Mouse (Mus musculus) left cerebral cortex, postnatal 25 days (tissue): ENCODE measurements around the gene Lars2. TPM values are rescaled to one million over a fixed set of nuclear protein-coding genes. Genes with fewer than 3 reads are reported as not detected.
"Not testable (repeated sequence)": the region's sequence is repeated elsewhere in the genome, so short reads cannot be mapped to it uniquely, and the experiment has no call there.

Experiments
- DNase-seq, 2 experiments: peaks; one replicate each; pipeline ENCODE4 v3.0.0; 2022; ENCODE audit warnings: low spot score in 2 of 2, mixed read lengths in 1 of 2
- intact Hi-C: fragments of 180-260 bp; cut with DNase I; formaldehyde crosslinking; loops from one replicate; pipeline ENCODE4 v1.15.1; 2025
- total RNA-seq, 2 experiments: library from RNA; stranded (reverse); gene quantifications; 2 replicates each; pipeline ENCODE4 v1.2.3; 2021

Lars2 gene
- total RNA-seq, 2 experiments from 2014 or later, result 35.7 to 54.0 TPM

DNA sequence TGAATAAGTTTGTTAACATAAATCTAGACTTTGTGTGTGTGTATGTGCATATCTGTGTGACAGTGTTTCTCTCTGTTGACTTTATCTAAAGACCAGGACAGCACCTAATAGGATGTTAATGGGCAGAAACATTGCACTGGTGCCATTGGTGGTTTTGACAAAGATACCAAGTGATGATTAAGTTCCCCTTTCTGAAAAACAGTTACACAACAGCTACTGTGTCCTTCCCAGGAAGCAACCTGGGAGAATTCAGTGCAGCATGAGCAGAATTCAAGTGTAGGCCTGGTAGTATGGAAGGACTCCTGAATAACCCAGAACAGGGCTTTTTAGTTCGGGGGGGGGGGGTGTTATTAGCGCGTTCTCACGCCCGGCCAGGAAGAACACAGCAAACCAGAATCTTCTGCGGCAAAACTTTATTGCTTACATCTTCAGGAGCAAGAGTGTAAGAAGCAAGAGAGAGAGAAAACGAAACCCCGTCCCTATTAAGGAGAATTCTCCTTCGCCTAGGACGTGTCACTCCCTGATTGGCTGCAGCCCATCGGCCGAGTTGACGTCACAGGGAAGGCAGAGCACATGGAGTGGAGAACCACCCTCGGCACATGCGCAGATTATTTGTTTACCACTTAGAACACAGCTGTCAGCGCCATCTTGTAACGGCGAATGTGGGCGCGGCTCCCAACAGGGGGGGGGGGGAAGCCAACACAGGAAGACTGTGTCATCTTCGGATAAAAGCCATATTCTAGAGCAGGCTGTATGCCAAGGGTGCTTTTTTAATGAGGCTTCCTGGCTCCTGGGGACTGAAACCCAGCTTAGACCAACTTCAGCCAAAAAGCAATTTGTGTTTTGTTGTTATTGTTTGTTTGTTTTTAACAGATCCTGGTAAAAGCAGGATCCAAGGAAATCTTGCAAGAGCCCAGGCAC, 21.6 kb downstream of the Lars2 start:
- DNase-seq, intact Hi-C loops: not testable (repeated sequence)

DNA sequence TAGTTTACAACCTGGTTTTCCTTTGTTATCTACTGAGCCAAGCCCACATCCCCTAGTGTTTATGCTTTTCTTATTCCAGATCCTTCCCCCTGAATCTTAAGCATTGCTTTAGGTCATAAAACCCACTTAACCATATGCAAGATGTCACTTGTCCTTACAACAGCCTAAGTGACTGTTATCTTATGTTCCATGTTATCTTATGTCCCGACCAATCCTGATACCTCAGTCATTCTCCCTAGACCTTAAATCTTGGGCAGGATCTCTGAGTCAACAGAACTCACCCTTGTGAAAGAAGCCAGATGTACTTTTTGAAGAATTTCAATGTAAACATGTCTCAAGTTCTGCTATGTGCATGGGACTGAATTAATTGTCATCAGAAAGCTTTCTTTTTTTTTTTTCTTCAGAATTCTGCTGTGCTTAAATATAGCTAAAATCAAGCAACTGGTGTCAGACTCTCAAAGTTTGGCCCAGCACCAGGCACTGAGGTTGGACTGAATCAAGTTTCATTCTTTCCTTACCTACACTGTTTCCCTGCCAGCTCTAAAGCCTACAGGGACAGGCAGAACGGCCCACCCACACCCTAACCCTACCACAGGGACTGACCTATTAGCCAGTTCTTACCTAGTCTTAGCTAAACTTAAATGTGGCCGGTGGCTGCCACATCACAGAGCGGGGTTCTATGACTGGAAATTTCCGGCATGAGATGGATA, 24.6 kb downstream of the Lars2 start:
- no peak for DNase-seq
- intact Hi-C loops, result no loop called here

DNA sequence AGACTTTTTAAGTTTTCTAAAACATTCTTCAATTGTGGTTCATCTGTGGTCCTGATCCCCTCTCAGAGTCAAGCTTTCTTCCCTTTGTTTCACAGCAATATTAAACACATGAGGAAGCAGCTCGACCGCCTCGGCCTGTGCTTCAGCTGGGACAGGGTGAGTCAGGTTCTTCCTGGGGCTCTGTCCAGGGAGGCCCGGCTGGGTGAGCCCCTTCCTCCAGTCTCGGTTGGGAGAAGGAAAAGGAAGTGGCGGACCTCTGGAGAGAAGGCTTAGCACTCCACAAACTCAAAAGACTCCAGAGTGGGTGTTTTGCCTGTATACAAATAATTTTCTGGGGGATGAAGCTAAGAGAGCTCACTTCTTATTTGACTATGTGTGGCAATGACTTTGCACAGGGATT, 28.1 kb downstream of the Lars2 start:
- intact Hi-C loops, result no loop called here
- no peak for DNase-seq

DNA sequence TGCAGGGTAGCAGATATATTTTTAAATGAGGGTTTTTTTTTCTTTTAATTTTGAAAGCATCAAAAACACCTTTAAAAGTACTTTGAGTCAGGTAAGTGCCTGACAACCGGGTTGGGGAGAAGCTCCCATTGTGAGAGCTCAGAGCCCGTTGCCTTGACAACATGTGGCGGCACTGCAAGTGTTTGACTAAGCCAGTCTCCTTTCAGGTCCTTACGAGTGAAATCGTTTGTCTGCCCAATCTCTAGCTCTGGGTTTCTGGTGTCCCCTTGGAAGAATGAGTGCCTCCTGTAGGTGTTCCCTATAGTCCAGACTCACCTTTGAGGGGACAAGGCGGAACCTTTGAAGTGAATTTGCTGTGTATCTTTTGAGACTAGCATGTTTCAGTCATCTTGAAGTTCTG, 31.0 kb downstream of the Lars2 start:
- intact Hi-C loops, result no loop called here
- DNase-seq, result no peak

DNA sequence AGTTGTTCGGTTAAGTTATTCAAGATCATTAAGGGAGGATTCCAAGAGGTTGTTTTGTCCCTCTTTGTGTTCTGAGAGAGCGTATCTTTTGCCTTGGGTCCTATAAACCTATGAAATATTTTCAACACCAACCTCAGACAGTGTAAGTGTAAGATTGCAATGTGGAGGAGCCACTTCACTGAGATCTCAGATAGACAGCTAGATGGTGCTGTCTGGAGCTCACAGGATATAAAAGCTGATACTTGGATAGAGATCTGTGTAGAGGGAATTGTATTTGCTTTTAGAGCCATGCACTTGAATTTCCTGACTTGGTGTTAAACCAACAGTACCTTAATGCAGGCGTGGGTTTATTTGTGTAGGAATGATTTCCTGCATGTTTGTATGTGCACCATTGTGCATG, 35.5 kb downstream of the Lars2 start:
- intact Hi-C loops, result no loop called here
- DNase-seq, result no peak

DNA sequence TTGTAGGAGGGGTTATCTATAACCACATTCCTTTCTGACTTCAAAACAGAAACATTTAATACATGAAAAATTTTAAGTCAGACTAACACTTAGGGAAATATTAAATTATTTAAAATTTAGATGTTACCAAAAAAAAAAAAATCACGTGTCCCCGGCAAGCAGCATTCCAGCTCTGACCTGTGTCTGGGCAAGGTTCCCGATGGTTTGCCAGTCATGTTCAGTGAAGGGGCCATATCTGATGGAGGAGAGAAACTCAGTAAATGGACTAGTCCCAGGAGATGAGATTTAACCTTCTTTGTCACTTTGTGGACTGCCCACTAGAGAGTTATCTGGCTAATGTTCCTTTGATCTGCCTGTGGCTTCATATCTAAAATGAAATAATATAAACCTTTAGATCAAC, 36.3 kb downstream of the Lars2 start:
- DNase-seq, result no peak
- intact Hi-C loops, result no loop called here

DNA sequence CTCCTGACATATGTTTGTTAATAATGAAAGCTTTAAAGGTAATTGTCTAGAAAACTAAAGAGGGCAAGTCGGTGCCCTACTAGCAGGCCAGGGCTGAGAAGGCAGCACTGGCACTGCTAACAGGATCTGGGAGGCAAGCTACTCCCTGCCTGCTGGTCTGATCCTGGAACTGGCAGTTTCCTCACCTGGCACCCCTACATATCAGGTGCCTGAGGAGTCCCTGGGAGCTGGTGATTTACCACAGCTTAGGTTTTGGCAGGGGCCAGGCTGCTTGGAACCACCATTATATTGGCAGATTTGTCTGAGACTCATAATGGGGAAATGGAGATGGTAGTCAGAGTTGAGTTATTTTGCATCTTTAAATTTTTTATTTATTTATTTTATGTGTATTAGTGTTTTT, 38.5 kb downstream of the Lars2 start:
- intact Hi-C loops, result no loop called here
- DNase-seq, result no peak

DNA sequence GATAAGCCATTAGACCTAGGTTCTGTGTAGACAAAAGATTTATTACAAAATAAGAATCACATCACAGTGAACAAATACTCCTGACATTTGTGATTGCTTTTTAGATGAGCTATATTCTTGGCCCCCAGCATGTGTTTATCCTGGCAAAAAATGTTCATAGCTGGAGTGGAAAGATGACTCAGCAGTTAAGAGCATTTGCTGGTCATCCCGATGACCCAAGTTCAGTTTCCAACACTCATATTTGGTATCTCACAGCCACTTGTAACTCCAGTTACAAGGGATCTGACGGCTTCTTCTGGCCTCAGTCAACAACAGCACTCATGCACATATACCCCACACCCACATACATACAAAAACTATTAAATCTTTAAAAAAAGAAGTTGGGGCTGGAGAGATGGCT, 42.0 kb downstream of the Lars2 start:
- DNase-seq, result no peak
- intact Hi-C loops, result no loop called here

DNA sequence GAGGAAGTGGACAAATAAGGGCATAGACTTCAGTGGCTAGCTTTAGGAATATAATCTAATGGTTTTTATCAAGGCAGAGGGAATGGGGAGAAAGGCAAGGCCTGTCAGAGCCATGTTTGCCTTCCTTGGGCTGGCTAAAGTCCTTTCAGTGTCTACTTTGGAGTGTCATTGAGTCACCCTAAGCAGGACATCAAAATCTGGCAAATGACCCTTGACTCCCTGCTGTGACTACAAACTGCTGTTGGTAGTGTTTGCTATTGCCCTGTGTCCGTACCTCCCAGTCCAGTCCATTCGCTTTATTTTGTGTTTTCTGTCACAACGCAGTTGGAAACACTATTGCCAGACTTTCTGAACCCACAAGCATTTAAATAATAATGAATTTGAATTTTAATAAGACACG, 63.1 kb downstream of the Lars2 start:
- intact Hi-C loops, result no loop called here
- no peak for DNase-seq

DNA sequence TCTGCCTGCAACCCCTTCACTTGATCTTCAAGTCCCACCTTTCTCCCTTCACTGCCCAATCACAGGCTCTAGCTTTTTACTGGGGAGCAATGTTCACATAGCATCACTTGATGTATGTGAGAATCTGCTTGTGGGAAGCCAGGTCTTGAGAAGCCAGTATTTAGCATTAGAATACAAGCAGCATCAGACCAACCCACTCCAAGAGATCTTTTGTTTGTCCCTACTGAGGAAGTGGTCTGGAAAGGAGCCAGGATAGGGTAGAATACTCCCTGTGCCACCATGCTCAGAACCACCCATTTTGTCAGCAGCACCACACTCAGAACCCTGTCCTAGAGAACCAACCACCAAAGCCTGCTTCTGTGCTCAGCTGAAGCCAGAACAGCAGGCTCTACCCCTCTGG, 64.2 kb downstream of the Lars2 start:
- intact Hi-C loops, result no loop called here
- DNase-seq, result peak in 1 of 2 experiments; percentile 23

DNA sequence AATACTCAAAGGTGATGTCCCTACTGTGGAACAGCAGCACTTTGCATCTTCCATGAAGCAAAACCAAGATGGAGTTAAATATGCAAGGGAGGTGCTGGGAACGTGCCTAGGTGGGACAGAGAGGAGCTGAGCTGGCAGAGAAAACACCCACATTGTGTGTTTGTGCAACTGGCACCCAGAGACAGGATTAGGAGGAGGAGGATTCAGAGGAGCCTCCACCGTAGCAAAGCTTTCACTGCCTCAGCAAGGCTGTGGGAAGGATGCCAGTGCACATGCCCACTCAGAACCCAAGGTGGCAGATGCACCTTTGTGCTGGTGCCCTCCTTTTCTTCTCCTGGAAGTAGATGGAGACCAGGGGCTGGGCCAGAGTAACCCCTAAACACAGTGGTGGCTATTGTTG, 71.5 kb downstream of the Lars2 start:
- intact Hi-C loops, result loop anchor here (2.0 kb wide), 1 partner anchor 179 kb away; no protein-coding TSS in a partner anchor
- DNase-seq, result peak; percentile 46 to 83

DNA sequence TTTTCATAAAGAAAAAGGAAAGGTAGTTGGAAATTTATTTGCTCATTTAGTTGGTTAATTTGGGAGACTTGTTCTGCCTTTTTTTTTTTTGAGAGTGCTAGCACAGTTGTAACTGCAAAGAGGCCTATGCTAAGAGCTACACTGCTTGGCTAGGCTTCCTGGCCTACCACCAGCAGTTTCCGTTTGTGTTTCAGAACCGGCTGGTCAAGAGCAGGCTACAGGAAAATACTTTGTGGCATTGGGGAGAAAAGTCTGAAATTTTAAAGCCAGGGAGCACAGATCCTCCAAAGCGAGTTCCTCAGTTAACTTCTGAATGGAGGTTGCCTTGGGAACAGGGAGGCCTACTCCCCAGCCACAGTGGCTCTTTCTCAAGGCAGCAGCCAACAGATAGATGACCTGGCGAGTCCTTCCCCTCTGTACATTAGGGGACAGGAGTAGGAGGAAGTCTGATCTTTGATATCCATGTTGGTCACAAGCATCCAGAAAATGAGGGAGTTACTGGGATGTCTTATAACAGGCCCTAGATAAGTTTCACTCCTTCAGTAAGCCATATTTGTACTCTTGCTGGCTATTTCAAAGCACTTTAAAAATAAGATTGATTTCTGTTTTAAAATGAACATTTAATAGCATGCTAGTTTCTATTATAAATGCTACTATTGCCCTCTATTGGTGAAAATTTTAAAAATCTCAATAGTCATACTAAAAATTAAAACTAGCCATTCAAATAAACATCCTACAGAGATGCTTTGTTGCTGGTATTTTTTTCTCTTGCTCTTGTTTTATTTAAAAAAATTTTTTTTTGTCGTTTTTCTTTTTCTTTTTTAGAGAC, 73.7 kb downstream of the Lars2 start:
- intact Hi-C loops, result loop anchor here (2.0 kb wide), 2 partner anchors 188 to 282 kb away; no protein-coding TSS in a partner anchor
- DNase-seq, result no peak

DNA sequence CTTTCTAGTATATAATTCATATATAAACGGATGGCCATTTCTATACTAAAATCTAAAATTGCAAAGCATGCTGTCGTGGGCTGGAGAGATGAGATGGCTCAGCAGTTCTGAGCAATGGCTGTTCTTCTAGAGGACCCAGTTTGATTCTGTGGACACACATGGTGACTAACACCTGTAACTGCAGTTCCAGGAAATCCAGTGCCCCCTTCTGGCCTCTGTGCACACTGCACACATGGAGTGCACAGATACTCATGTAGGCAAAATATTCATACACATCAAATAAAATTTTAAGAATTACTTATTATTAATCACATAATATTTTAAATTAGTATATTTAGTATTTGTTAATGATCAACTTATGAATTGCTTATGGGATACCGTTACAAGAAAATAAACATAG, 80.4 kb downstream of the Lars2 start:
- DNase-seq, intact Hi-C loops: not testable (repeated sequence)

DNA sequence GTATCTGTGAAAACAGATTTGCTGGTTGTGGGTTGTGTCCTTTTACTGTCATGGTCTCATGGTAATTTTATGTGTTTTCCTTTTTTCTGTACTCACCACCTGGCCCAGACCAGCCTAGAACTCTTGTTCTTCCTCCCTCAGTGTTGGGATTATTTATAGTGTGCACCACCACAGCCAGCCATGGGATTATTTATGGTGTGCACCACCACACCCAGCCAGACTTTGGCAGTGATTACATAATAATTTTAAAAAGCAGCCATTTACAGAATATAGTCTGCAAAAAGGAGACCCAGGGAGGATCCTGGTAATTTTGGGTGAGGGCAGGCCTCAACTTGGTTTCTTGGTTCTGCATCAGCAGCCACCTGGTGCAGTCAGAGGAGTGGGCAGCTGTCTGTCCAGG, 81.9 kb downstream of the Lars2 start:
- intact Hi-C loops, result no loop called here
- no peak for DNase-seq

DNA sequence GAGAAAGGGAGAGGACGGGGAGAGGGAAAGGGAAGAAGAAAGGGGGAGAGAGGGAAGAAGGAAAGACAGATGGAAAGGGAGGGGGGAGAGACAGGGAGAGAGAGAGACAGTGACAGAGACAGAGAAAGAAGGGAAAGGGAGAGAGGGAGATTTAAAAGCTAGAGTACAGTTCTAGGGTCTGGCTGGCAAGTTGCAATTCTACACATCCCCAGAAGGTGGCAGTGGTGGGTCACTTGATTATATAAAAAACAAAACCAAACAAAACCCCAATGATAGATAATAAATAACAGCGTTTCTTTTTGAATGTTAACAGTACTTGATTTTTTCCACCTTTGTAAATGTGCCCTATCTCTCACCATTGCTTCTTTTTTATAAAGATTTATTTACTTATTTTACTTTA, 83.4 kb downstream of the Lars2 start:
- intact Hi-C loops, result loop anchor here (2.0 kb wide), 2 partner anchors 55 to 75 kb away; no protein-coding TSS in a partner anchor
- peak; percentile 40 to 49 for DNase-seq

DNA sequence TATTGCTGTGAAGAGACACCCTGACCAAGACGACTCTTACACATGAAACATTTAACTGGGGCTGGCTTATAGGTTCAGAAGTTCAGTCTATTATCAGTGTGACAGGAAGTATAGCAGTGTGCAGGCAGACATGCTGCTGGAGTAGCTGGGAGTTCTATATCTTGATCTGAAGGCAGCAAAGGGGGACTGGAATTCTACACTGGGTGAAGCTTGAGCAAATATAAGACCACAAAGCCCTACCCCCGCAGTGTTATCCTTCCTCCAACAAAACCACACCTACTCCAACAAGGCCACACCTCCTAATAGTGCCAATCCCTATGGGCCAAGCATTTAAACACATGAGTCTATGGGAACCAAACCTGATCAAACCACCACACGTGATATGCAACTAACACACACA, 85.0 kb downstream of the Lars2 start:
- DNase-seq, result no peak
- intact Hi-C loops, result loop anchor here (2.0 kb wide), 2 partner anchors 53 to 73 kb away; no protein-coding TSS in a partner anchor

DNA sequence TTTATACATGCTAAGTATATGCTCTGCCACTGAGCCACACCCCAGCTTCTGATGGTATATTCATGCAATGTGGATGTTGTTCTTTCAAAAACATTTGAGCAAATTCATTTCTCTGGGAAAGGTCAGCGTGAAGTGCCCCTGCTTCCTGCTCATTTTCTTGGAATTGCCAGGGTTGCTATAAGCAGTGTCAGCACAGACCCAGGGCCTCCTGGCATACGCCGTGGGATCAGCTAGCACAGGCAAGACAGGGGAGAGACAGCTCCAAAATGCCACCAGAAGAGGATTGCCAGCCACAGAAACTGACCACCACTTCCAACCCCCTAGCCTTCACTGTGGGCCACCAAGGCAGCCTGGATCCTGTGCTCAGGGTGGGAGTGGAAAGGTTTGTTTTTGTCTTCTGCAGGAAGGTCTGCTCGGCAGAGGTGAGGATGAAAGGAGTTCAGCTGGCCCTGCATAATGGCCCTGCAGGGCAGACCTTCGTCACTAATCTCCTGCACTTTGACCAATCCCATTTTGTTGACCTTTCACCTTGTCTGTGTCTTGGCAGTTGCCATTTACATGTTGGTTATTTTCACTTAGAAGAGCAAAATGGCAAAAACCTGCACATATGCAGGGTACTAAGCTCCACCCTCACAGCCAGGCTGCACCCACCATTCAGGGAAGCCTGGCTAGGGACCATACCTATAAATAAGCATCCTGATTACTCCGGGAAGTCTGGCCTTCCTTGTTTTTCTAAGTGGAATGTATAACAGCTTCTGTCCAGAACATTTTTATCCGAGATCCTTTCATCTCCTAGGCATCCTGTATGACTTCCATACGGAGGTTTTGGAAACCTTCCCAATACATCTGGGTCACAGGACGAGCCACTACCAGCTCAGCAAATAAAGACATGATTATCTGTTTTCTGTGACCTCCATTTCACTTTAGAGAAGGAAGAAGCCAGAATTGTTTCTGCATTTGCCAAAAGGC, 90.2 kb downstream of the Lars2 start:
- intact Hi-C loops, result no loop called here
- no peak for DNase-seq

DNA sequence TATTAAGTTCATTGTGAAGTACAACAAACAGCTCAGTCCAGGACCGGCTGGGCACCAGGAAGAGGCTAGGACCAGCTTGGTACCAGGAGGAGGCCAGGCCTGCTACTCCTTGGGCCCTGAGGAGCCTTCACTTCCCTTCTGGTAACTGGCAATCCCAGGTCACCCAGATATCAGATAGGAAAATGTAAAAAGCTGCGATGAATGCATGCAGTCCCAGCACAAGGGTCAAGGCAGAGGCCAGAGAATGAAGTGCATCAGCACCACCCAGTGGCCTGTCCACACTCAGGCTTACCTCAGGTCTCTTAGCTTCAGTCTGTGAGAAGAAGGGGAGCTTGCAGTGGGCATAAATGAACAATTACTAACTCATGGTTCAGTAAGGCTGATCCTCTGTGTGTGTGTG, 90.9 kb downstream of the Lars2 start:
- intact Hi-C loops, result no loop called here
- DNase-seq, result no peak

DNA sequence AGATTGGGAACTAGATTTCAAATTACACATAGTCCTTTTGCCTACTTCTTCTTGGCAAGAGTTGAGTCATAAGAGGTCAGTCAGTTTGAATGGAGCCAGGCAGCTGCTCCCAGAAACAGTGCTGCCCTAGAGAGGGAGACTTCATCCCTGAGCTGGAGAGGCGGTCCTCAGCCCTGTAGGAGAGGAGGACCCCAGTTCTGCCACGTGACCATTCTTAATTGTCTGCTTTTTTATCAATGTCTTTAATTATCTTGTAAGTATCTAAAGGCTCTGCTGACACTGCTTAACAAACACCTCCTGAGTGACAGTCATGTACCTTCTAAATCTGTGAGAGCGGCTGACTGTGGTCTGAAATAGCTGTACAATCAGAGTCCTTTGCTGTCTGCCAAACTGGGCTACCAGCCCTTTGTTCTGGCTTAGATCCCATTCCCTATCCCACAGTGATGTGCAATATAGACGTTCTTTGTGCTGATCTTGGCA, 100.5 kb downstream of the Lars2 start:
- peak; percentile 24 to 68 for DNase-seq
- intact Hi-C loops, result loop anchor here (5.0 kb wide), 1 partner anchor 35 kb away; no protein-coding TSS in a partner anchor
